12 mouse cellular contexts compared by ENCODE assay signal in the genomic region with DNA sequence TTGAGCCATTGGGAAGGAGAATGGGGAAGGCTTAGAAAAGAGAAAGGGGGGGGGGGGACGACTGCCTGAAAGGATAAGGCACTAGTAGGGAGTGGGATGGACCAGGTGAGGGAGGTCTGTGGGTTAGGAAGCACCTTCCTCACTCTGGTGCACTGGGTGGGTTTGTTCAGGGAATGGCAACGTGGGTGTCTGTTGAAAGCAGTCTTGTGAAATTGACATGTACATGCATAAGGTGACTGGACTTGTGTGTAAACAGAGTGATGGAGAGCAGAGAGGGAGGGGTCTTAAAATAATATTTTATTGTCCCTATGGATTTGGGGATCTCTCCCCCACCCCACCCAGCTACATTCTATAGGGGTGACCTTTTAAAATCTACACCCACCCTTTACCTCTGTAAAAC.
DNase-seq lines count a peak whose midpoint lies in the region; ATAC-seq and TF ChIP-seq lines count a peak whose summit lies in the region.
"Had no signal": no experiment of that assay in that cellular context is flagged by ENCODE, and none has a peak within 500 bp of the region (broad histone marks: within the 10 kb centered on the region; RNA-seq: fewer than 3 reads in every experiment).

No protein-coding gene starts in this region.

- peak overlapping the region; percentile 61; the same call in 1 of the 2 replicates for H3K4me3 ChIP-seq in heart, embryonic 13.5 days
- H3K4me3 ChIP-seq in heart, embryonic 11.5 days (ENCODE audit: low read depth, low read length), result no peak overlapping the region; the same call in 1 of the 2 replicates
- peak overlapping the region; percentile 68 for H3K4me3 ChIP-seq in forebrain, embryonic 16.5 days (replicated peaks; ENCODE audit: low read length)
- peak overlapping the region; percentile 91 for H3K4me3 ChIP-seq in midbrain, embryonic 13.5 days (replicated peaks)
- no peak overlapping the region for H3K4me3 ChIP-seq in heart, embryonic 10.5 days
- H3K4me3 ChIP-seq in liver, embryonic 11.5 days (ENCODE audit: low read depth, low read length), result no peak overlapping the region

- peaks cover 100% of the 10 kb centered on the region for H3K27me3 ChIP-seq in heart, embryonic 13.5 days (replicated peaks)
- H3K27me3 ChIP-seq in heart, embryonic 11.5 days (ENCODE audit: control insufficient read depth, insufficient read depth, low read length), result peaks cover 91% of the 10 kb centered on the region
- peaks cover 63% of the 10 kb centered on the region for H3K27me3 ChIP-seq in Patski
- H3K27me3 ChIP-seq in forebrain, embryonic 16.5 days (replicated peaks; ENCODE audit: control insufficient read depth, insufficient read depth, low read length), result no peaks in the 10 kb centered on the region
- no peaks in the 10 kb centered on the region for H3K27me3 ChIP-seq in midbrain, embryonic 13.5 days
- peaks cover 99% of the 10 kb centered on the region for H3K27me3 ChIP-seq in heart, embryonic 10.5 days (ENCODE audit: insufficient read depth, poor library complexity, severe bottlenecking)
- H3K27me3 ChIP-seq in liver, embryonic 11.5 days (replicated peaks; ENCODE audit: control insufficient read depth, insufficient read depth, low read length), result peaks cover 93% of the 10 kb centered on the region

- no peak for DNase-seq in Patski (ENCODE audit: low read depth, low spot score)
- DNase-seq in heart, embryonic 10.5 days (ENCODE audit: low spot score), result no peak
- DNase-seq in liver, embryonic 11.5 days (ENCODE audit: low spot score), result no peak
- DNase-seq: gastrocnemius, postnatal 10 days; kidney, adult 9 months; liver had no signal

- in situ Hi-C loops in Patski (cut with MboI; ENCODE audit: low pct_unique_long_range_greater_than_20kb), result loop anchor here (25.0 kb wide), 1 partner anchor 752 kb away; no protein-coding TSS in a partner anchor

- peaks cover 43% of the 10 kb centered on the region for H3K4me1 ChIP-seq in heart, embryonic 13.5 days
- H3K4me1 ChIP-seq in heart, embryonic 11.5 days (ENCODE audit: control insufficient read depth, insufficient read depth, low read length), result peaks cover 14% of the 10 kb centered on the region
- H3K4me1 ChIP-seq in forebrain, embryonic 16.5 days (replicated peaks; ENCODE audit: control insufficient read depth, insufficient read depth, low read length), result peaks cover 42% of the 10 kb centered on the region
- H3K4me1 ChIP-seq in midbrain, embryonic 13.5 days (replicated peaks), result peaks cover 55% of the 10 kb centered on the region
- peaks cover 37% of the 10 kb centered on the region for H3K4me1 ChIP-seq in heart, embryonic 10.5 days
- H3K4me1 ChIP-seq in liver, embryonic 11.5 days (replicated peaks; ENCODE audit: control insufficient read depth, insufficient read depth, low read length), result no peaks in the 10 kb centered on the region; the same call in 1 of the 2 replicates

- TF ChIP-seq CTCF in Patski (IDR thresholded peaks at IDR 0.05), result no peak

- 0% methylated on average over 2 of the region's 2 CpGs for WGBS in heart, embryonic 13.5 days
- WGBS in heart, embryonic 11.5 days (ENCODE audit: insufficient replicate concordance), result 0% methylated on average over 2 of the region's 2 CpGs
- WGBS in forebrain, embryonic 16.5 days, result 0% methylated on average over 2 of the region's 2 CpGs
- 0% methylated on average over 2 of the region's 2 CpGs for WGBS in midbrain, embryonic 13.5 days
- 0% methylated on average over 2 of the region's 2 CpGs for WGBS in heart, embryonic 10.5 days
- WGBS in liver, embryonic 11.5 days, result 0% methylated on average over 2 of the region's 2 CpGs

- H3K9me3 ChIP-seq in heart, embryonic 13.5 days, result no peaks in the 10 kb centered on the region
- no peaks in the 10 kb centered on the region for H3K9me3 ChIP-seq in heart, embryonic 11.5 days (replicated peaks; ENCODE audit: control insufficient read depth, low read length)
- no peaks in the 10 kb centered on the region for H3K9me3 ChIP-seq in forebrain, embryonic 16.5 days (ENCODE audit: control insufficient read depth, low read length)
- no peaks in the 10 kb centered on the region for H3K9me3 ChIP-seq in midbrain, embryonic 13.5 days
- no peaks in the 10 kb centered on the region for H3K9me3 ChIP-seq in heart, embryonic 10.5 days
- no peaks in the 10 kb centered on the region for H3K9me3 ChIP-seq in liver, embryonic 11.5 days (ENCODE audit: control insufficient read depth, low read length)

- no peak overlapping the region for H3K27ac ChIP-seq in heart, embryonic 13.5 days (replicated peaks)
- no peak overlapping the region for H3K27ac ChIP-seq in heart, embryonic 11.5 days (ENCODE audit: low read depth, low read length)
- H3K27ac ChIP-seq in forebrain, embryonic 16.5 days (ENCODE audit: low read length), result peak overlapping the region; percentile 99
- peak overlapping the region; percentile 100 for H3K27ac ChIP-seq in midbrain, embryonic 13.5 days
- H3K27ac ChIP-seq in heart, embryonic 10.5 days, result no peak overlapping the region
- no peak overlapping the region for H3K27ac ChIP-seq in liver, embryonic 11.5 days (ENCODE audit: low read depth, low read length)

- CTCF ChIA-PET in Patski (lab: Charles Lee), result no interaction called here

- no peak for ATAC-seq in heart, embryonic 13.5 days (ENCODE audit: extremely low read depth, insufficient number of reproducible peaks, low FRiP score, low TSS enrichment)
- ATAC-seq in heart, embryonic 11.5 days (replicated peaks; ENCODE audit: insufficient number of reproducible peaks, low FRiP score, low TSS enrichment), result no peak
- ATAC-seq in Patski, result peak; percentile 35
- ATAC-seq in forebrain, embryonic 16.5 days, result peak; percentile 4
- no peak for ATAC-seq in midbrain, embryonic 13.5 days
- ATAC-seq in megakaryocyte progenitor cell, adult 5-6 weeks (replicated peaks; ENCODE audit: poor library complexity), result no peak
- no peak for ATAC-seq in liver, embryonic 11.5 days (replicated peaks; ENCODE audit: low FRiP score)
- ATAC-seq: activated CD4-positive, CD25-positive, alpha-beta regulatory T cell, adult 4 months had no signal

- H3K4me2 ChIP-seq in heart, embryonic 13.5 days, result peak overlapping the region; percentile 71; the same call in 1 of the 2 replicates
- H3K4me2 ChIP-seq in heart, embryonic 11.5 days, result no peak overlapping the region
- H3K4me2 ChIP-seq in forebrain, embryonic 16.5 days (ENCODE audit: low read length), result peak overlapping the region; percentile 99
- H3K4me2 ChIP-seq in midbrain, embryonic 13.5 days (replicated peaks), result peak overlapping the region; percentile 98
- no peak overlapping the region for H3K4me2 ChIP-seq in liver, embryonic 11.5 days

- no peaks in the 10 kb centered on the region for H3K36me3 ChIP-seq in heart, embryonic 13.5 days
- no peaks in the 10 kb centered on the region for H3K36me3 ChIP-seq in heart, embryonic 11.5 days (ENCODE audit: control insufficient read depth, insufficient read depth, low read length)
- peaks cover 4% of the 10 kb centered on the region for H3K36me3 ChIP-seq in forebrain, embryonic 16.5 days (ENCODE audit: control insufficient read depth, insufficient read depth)
- H3K36me3 ChIP-seq in midbrain, embryonic 13.5 days, result peaks cover 29% of the 10 kb centered on the region
- no peaks in the 10 kb centered on the region for H3K36me3 ChIP-seq in heart, embryonic 10.5 days
- no peaks in the 10 kb centered on the region for H3K36me3 ChIP-seq in liver, embryonic 11.5 days (ENCODE audit: control insufficient read depth, insufficient read depth, low read length)

- POLR2A ChIA-PET in Patski (lab: Charles Lee), result no interaction called here

- H3K9ac ChIP-seq in heart, embryonic 13.5 days, result no peak overlapping the region; the same call in 1 of the 2 replicates
- H3K9ac ChIP-seq in heart, embryonic 11.5 days (ENCODE audit: low read depth, low read length), result no peak overlapping the region
- H3K9ac ChIP-seq in forebrain, embryonic 16.5 days (replicated peaks; ENCODE audit: low read depth, low read length), result peak overlapping the region; percentile 96
- H3K9ac ChIP-seq in midbrain, embryonic 13.5 days (replicated peaks), result peak overlapping the region; percentile 100
- no peak overlapping the region for H3K9ac ChIP-seq in liver, embryonic 11.5 days (ENCODE audit: low read depth, low read length)

Comparison
In these comparisons a context has a peak if more than half of its experiments do, and no peak if none do; other contexts are left out.
1. H3K4me2 ChIP-seq: peak in heart, embryonic 13.5 days (single experiment), forebrain, embryonic 16.5 days (single experiment) and midbrain, embryonic 13.5 days (single experiment); none in heart, embryonic 11.5 days (single experiment) and liver, embryonic 11.5 days (single experiment).
2. H3K4me3 ChIP-seq: peak in heart, embryonic 13.5 days (single experiment), forebrain, embryonic 16.5 days (single experiment) and midbrain, embryonic 13.5 days (single experiment); none in heart, embryonic 11.5 days (single experiment), heart, embryonic 10.5 days (single experiment) and liver, embryonic 11.5 days (single experiment).
3. ATAC-seq: peak in Patski (single experiment) and forebrain, embryonic 16.5 days (single experiment); none in heart, embryonic 13.5 days (single experiment), heart, embryonic 11.5 days (single experiment), midbrain, embryonic 13.5 days (single experiment), megakaryocyte progenitor cell, adult 5-6 weeks (single experiment) and liver, embryonic 11.5 days (single experiment).
4. H3K27ac ChIP-seq: peak in forebrain, embryonic 16.5 days (single experiment) and midbrain, embryonic 13.5 days (single experiment); none in heart, embryonic 13.5 days (single experiment), heart, embryonic 11.5 days (single experiment), heart, embryonic 10.5 days (single experiment) and liver, embryonic 11.5 days (single experiment).
5. H3K9ac ChIP-seq: peak in forebrain, embryonic 16.5 days (single experiment) and midbrain, embryonic 13.5 days (single experiment); none in heart, embryonic 13.5 days (single experiment), heart, embryonic 11.5 days (single experiment) and liver, embryonic 11.5 days (single experiment).